Mouse (Mus musculus) heart, adult 2 months (tissue): ENCODE measurements at regions not wholly inside any gene's neighbourhood (a gene's known extent, or its start where the extent isn't known, plus 50 kb on each side); places are given as distances from the start of the nearest gene placed in this dataset.

Experiments
- DNase-seq, 2 experiments: peaks; one replicate each; pipeline ENCODE4 v3.0.0; 2021
- H3K27ac ChIP-seq: fragments of 200-600 bp; 2 replicates; pipeline ENCODE4 v1.8.1; 2022
- H3K27me3 ChIP-seq: fragments of 200-500 bp; 2 replicates; pipeline ENCODE4 v1.6.1; 2012; ENCODE audit warnings: mild to moderate bottlenecking, low read length, inconsistent platforms, mixed read lengths; ENCODE audit not compliant: control insufficient read depth, insufficient read depth
- H3K36me3 ChIP-seq: fragments of 200-500 bp; 2 replicates; pipeline ENCODE4 v1.6.1; 2012; ENCODE audit warnings: low read length, inconsistent platforms; ENCODE audit not compliant: control insufficient read depth, insufficient read depth
- H3K4me1 ChIP-seq: fragments of 200-500 bp; 2 replicates; pipeline ENCODE4 v1.6.1; 2011; ENCODE audit warnings: low read length; ENCODE audit not compliant: control insufficient read depth, insufficient read depth
- H3K4me3 ChIP-seq: fragments of 200-600 bp; 2 replicates; pipeline ENCODE4 v1.8.1; 2022
- H3K79me2 ChIP-seq: fragments of 200-500 bp; replicated peaks from 2 replicates; pipeline ENCODE4 v1.6.1; 2012; ENCODE audit warnings: mild to moderate bottlenecking, inconsistent platforms, low read length, moderate library complexity, mixed read lengths; ENCODE audit not compliant: control insufficient read depth, insufficient read depth
- H3K9ac ChIP-seq: fragments of 200-500 bp; 2 replicates; pipeline ENCODE4 v1.6.1; 2012; ENCODE audit warnings: low read depth, mild to moderate bottlenecking, control low read depth, inconsistent platforms, low read length, mixed read lengths
- CTCF ChIP-seq: fragments of 200-600 bp; IDR thresholded peaks from 2 replicates; pipeline ENCODE4 v1.8.1; 2022; ENCODE audit warnings: antibody characterized with exemption, mild to moderate bottlenecking, moderate library complexity
- EP300 ChIP-seq: fragments of 200-500 bp; IDR thresholded peaks from 2 replicates; pipeline ENCODE4 v1.6.1; 2011; ENCODE audit warnings: low read depth, low read length, control low read depth; ENCODE audit not compliant: insufficient read depth
- POLR2A ChIP-seq: fragments of 200-500 bp; IDR thresholded peaks from 2 replicates; pipeline ENCODE4 v1.6.1; 2011; ENCODE audit warnings: mild to moderate bottlenecking, low read depth, low read length, control low read depth; ENCODE audit not compliant: insufficient read depth
- WGBS: fragments of 180-500 bp; shearing (Covaris S2); methylation state at CpG from one replicate; pipeline ENCODE4 v1.1.7; 2018; 5-methylcytosine and 5-hydroxymethylcytosine counted together
- intact Hi-C: fragments of 180-260 bp; cut with DNase I; formaldehyde crosslinking; loops from one replicate; pipeline ENCODE4 v1.15.1; 2025

DNA sequence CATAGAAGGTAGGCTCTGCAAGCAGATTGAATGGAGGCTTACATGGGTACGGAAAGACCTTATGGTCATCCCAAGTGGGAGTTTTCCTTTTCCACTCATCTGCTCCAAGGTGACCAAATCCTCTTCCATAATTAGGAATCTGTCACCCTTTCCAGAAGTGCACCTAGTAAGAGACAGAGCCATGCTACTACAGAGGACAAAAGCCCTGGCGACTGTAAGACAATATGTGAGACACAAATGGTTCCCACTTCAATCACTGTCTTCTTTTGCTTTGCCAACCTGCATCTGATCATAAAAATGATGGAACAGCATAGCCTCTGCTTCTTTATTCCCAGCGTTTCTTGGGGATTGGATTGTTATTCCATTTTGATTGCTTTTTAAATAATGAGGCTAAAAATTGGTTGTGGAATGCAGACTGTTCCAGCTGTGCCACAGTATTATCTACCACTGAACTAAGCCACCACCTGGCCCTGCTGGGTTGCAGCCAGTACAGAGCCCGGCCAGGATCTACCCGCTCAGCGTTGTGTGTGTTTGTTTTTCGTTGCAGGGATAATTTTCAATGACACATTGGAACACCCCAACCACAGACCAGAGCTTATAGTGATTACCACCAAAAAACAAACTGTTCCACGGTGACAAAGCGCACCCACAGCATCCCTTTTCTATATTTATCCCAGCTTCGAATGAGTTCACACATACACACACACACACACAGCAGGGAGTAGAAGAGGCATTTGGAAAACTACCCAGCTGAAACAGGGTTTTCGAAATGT is 72.8 kb upstream of the Oprm1 start:
- no peaks in the 10 kb centered on the region for H3K4me1 ChIP-seq
- no peak overlapping the region for H3K9ac ChIP-seq
- WGBS: 62% methylated on average over 11 of the region's 11 CpGs
- no peak overlapping the region for H3K4me3 ChIP-seq
- intact Hi-C loops: no loop called here
- no peaks in the 10 kb centered on the region for H3K27me3 ChIP-seq
- no peaks in the 10 kb centered on the region for H3K79me2 ChIP-seq
- H3K36me3 ChIP-seq: no peaks in the 10 kb centered on the region
- DNase-seq: peak in 1 of 2 experiments; percentile 2
- TF ChIP-seq EP300 (no peak), POLR2A (no peak), CTCF (no peak)
- H3K27ac ChIP-seq: no peak overlapping the region

DNA sequence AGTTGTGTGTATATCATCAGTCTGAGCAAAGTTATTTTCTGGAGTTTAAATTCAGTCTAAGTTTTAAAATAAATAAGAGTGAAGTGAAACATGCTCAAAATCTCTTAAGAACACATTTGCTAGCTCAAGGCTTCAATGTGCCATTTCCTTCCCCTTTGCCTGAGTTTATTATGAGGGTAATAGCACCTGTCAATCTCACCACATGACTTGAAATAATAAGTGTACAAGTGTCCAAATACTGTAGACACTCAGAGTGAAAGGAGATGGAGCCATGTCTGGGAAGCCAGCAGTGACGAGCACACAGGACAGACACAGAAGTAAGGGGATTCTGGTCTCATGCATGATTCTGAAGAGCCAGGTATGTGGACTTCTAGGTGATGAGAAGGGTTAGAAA is 72.2 kb upstream of the Oprm1 start:
- WGBS: 85% methylated on average over 1 of the region's 1 CpGs
- no peaks in the 10 kb centered on the region for H3K27me3 ChIP-seq
- H3K36me3 ChIP-seq: no peaks in the 10 kb centered on the region
- no peak overlapping the region for H3K27ac ChIP-seq
- intact Hi-C loops: no loop called here
- no peak overlapping the region for H3K9ac ChIP-seq
- TF ChIP-seq EP300 (no peak), POLR2A (no peak), CTCF (no peak)
- H3K79me2 ChIP-seq: no peaks in the 10 kb centered on the region
- H3K4me1 ChIP-seq: no peaks in the 10 kb centered on the region
- H3K4me3 ChIP-seq: no peak overlapping the region
- DNase-seq: no peak
